Mouse (Mus musculus): ENCODE data around the gene Tmprss13. TPM values are rescaled to one million over a fixed set of nuclear protein-coding genes. Genes with fewer than 3 reads are reported as not detected.
A peak's percentile ranks its signal among the peaks of the same experiment; 100 is the strongest.

Gene Tmprss13
- total RNA-seq (2015) (not detected in 2 replicates), total RNA-seq (2017) (0.15 TPM in 1 of 2 replicates, not detected in the other)

- ATAC-seq (ENCODE audit: poor library complexity, severe bottlenecking): no peak
Measured at GRCm38 (mm10) chr9:45318855-45319254, at the start of gene Tmprss13. Gene Tmprss13, plus strand, starts transcription at chr9:45319100.

- peak; percentile 27; the same call in 1 of the 2 replicates for ATAC-seq (ENCODE audit: poor library complexity, severe bottlenecking)
Measured at GRCm38 (mm10) chr9:45272213-45272612, 46.7 kb upstream of the Tmprss13 start.

- ATAC-seq (ENCODE audit: poor library complexity, severe bottlenecking): peak; percentile 70
Measured at GRCm38 (mm10) chr9:45274218-45274617, 44.7 kb upstream of the Tmprss13 start.

DNA sequence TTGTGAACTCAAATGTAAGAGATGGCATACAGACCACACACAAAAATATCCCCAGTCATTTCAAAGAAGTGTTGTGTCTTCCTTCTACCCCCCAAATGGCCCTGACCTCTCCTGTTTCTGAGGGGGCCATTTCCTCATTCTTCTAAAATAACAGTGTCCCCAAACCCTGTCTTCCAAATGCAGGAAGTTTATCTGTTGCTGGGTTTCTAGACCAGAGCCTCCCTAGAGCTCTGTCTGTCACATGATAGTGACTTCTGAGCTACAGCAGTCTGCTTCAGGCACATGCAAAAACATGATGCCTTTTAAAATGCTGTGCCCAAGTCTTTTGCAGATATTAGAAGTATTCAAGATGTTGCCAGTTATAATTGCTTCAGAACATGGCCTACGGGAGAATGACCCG lies 44.3 kb upstream of the Tmprss13 start:
- ATAC-seq (ENCODE audit: poor library complexity, severe bottlenecking): peak; percentile 43

DNA sequence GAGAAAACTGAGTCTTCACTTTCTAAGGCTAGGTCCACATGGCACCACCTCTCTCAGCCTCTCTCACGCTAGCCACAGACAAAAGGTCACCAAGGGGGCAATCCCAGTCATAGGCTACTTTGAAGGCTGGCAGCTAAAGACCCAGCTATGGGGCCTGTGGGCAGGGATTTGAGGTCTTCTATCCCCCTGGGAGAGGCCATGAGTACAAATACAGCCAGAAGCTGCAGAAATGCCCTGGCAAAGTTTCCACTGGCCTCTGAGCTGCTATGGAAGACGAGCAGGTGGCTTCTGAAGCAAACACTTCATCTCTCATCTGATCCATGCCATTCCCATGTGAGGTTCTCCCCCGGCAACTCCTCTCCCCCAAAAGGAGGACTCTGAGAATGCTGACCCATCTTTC lies 38.8 kb upstream of the Tmprss13 start:
- ATAC-seq (ENCODE audit: poor library complexity, severe bottlenecking): no peak

DNA sequence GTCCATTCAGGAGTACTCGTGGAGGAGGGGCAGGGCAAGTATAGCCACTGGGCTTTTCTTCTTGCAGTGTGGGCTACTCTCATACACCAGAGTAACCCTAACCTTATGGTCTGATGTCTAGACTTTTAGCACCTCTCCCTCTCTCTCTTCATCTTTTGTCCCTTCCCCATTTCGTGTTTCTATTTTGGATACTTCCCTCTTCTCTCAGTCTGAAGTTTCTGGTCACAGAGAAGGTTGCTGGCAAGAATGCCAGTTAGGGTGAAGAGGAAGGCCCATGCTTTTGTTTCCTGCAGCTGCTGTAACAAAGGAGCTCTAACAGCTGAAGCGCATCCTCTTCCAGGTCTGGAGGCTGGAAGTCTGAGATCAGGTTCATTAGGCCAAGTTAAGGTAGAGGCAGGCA lies 38.0 kb upstream of the Tmprss13 start:
- peak; percentile 59 for ATAC-seq (ENCODE audit: poor library complexity, severe bottlenecking)

- ATAC-seq (ENCODE audit: poor library complexity, severe bottlenecking): peak; percentile 43
Measured at GRCm38 (mm10) chr9:45282466-45282865, 36.4 kb upstream of the Tmprss13 start.

- ATAC-seq (ENCODE audit: poor library complexity, severe bottlenecking): no peak
Measured at GRCm38 (mm10) chr9:45291481-45292168, 27.3 kb upstream of the Tmprss13 start.

GRCm38 (mm10) chr9:45294210-45295011 lies 24.5 kb upstream of the Tmprss13 start:
- peak; percentile 68 for ATAC-seq (ENCODE audit: poor library complexity, severe bottlenecking)

DNA sequence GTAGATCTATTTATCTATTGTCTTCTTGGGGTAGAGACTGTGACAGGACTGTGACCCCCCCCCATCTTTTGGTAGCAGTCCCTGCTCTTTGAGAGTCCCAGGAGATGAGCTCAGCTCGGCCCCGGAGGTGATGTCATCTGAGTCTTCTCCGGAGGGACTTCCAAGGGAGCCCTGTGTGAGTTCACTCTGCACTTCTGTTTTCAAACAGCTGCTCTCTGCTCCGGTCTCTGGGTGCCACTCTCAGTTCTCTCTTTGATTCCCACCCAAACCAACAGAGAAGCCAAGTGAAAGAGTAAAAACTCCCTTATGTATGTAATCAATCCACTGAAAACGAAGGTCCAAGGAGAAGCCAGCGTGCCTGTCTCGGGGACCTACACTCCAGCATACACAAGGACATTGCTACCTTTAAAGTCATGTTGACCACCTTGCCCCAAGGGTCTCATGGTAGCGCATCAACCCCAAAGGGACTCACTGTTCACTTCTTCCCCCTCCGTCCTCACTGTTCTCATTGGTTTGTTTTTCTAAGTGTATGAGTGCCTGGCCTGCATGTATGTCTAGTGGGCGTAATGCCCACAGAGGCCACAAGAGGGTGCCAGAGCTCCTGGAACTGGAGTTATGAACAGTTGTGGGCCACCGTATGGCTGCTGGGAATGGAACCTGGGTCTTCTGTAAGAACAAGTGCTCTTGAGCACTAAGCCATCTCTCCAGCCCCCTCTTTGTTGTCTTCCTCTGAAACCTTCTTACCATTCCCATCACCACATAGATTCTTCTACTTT lies 19.5 kb upstream of the Tmprss13 start:
- peak; percentile 53 for ATAC-seq (ENCODE audit: poor library complexity, severe bottlenecking)

- ATAC-seq (ENCODE audit: poor library complexity, severe bottlenecking): peak; percentile 93
Measured at GRCm38 (mm10) chr9:45300422-45301104, 18.3 kb upstream of the Tmprss13 start.

DNA sequence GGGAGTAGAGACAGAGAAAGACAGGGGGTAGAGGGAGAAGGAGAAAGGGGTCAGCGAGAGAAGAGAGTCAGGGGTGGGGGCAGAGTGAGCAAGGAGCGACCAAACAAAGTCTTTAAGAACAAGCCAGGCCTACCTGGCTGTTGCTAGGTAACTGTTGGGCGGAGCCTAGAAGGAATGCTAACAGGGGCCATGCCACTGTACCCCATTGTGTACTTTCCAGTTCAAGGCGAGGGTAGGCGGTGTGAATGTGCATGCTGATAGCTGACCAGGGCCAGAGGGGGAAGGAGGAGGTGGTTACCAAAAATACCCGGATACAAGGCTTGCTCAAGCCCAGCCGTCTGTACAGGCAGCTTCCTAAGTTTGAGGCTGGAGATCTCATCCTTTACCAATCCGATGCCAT lies 17.1 kb upstream of the Tmprss13 start:
- no peak for ATAC-seq (ENCODE audit: poor library complexity, severe bottlenecking)

DNA sequence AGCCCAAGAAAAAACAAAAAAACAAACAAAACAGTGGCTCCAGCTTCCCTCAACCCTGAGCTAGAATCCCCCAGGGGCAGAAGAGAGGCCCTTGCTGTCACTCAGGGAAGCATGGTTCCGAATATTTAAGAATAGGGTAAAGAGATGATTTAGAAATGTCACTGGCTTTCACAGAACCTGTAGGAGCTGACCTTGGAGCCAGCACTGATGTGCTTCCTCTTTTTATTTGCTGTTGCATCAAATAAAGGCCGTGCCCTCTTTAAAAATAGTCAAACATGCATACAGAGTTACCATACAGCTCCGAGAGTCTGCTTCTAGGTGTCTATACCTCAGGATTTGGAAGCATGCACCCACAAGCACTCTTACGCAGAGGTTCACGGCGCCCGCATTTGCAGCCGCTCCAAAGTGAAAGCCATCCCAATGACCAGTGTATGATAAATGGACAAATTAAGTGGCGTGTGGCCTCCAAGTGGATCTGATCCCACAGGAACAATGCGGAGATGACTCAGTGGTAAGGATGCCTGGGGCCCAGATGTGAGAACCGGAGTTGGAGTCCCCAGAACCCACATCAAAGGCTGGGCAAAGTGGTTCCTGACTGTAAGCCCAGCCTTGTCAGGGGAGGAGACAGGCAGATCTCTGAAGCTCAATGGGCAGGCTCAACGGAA lies 12.0 kb upstream of the Tmprss13 start:
- peak; percentile 51 for ATAC-seq (ENCODE audit: poor library complexity, severe bottlenecking)

- no peak for ATAC-seq (ENCODE audit: poor library complexity, severe bottlenecking)
Measured at GRCm38 (mm10) chr9:45308521-45308920, 10.4 kb upstream of the Tmprss13 start.

- ATAC-seq (ENCODE audit: poor library complexity, severe bottlenecking): peak; percentile 58
Measured at GRCm38 (mm10) chr9:45311858-45312257, 7.0 kb upstream of the Tmprss13 start.

DNA sequence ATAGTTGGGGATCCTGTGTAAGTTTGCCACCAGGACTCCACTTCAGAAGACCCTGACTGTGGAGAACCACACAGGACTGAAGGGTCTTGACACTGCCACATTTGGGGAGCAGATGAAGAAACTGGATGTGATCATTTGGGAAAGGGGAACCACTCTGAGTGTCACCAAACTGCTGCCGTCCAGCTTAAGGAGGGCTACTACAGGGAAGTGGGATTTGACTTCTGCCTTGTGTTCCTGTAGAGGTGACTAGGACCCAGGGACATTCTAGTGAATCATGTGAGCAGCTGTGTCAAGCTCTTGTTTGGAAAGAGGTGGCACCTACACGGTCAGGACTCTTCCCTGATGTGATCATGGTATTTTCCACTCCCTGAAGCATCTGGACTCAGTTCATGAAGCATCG lies 5.0 kb upstream of the Tmprss13 start:
- ATAC-seq (ENCODE audit: poor library complexity, severe bottlenecking): peak; percentile 74

DNA sequence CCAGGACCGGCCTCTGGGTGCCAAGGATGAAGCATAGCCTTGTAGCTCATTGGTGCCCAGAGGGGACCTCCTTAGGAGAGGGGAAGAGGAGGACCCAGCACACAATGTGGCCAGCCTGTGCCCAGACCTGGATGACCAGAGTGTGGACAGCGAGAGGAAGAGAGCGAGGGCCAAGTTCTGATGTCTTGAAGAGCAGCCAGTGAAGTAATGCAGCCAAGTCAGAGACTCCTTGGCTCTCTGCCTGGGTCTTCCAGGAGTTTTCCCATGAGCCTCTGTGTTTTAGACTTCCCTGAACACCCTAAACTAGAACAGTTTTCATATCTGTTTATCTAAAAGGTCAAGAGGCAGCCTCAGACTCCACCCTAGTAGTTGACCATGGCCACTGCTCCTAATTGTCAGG lies 1.3 kb upstream of the Tmprss13 start:
- no peak for ATAC-seq (ENCODE audit: poor library complexity, severe bottlenecking)

GRCm38 (mm10) chr9:45321465-45321864 lies 2.6 kb downstream of the Tmprss13 start:
- no peak for ATAC-seq (ENCODE audit: poor library complexity, severe bottlenecking)

DNA sequence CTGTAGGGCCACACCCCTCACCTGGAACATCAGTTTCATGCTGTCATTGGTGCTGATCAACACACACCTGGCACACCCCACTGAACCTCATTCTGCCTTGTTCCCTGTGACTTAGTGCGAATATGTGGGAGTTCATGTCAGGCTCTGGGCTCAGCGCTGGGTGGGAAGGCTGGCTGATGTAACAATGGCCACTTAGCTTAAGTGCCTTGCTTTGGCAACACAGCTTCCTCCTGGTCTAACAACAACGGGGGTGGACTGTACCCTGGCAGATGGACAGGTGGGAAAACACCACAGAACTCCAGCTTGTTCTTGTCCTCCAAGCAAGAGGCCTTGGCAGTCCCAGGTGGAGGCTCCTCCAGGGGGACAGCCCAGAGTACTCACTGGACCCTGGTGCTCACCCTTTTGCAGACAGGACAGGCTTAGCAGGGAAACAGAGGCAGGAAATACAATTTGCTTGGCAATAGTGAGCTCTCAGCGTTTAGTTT lies 3.1 kb downstream of the Tmprss13 start:
- ATAC-seq (ENCODE audit: poor library complexity, severe bottlenecking): no peak

- no peak for ATAC-seq (ENCODE audit: poor library complexity, severe bottlenecking)
Measured at GRCm38 (mm10) chr9:45326390-45326789, 7.5 kb downstream of the Tmprss13 start.

All from megakaryocyte, adult 5-6 weeks (primary cell).